Mouse (Mus musculus) heart, postnatal 36 days (tissue): ENCODE data around the gene Ndufs8. TPM values are rescaled to one million over a fixed set of nuclear protein-coding genes. Genes with fewer than 3 reads are reported as not detected.
"Not testable (repeated sequence)": the region's sequence is repeated elsewhere in the genome, so short reads cannot be mapped to it uniquely, and the experiment has no call there.

Experiments
- DNase-seq, 2 experiments: peaks; one replicate each; pipeline ENCODE4 v3.0.0; 2021 to 2022
- intact Hi-C: fragments of 180-260 bp; cut with DNase I; formaldehyde crosslinking; loops from one replicate; pipeline ENCODE4 v1.15.1; 2025
- total RNA-seq, 2 experiments: library from RNA; stranded (reverse); gene quantifications; 2 replicates each; pipeline ENCODE4 v1.2.3; 2021

Gene Ndufs8
- total RNA-seq: 100 to 1,000 TPM; 508 to 532 TPM

DNA sequence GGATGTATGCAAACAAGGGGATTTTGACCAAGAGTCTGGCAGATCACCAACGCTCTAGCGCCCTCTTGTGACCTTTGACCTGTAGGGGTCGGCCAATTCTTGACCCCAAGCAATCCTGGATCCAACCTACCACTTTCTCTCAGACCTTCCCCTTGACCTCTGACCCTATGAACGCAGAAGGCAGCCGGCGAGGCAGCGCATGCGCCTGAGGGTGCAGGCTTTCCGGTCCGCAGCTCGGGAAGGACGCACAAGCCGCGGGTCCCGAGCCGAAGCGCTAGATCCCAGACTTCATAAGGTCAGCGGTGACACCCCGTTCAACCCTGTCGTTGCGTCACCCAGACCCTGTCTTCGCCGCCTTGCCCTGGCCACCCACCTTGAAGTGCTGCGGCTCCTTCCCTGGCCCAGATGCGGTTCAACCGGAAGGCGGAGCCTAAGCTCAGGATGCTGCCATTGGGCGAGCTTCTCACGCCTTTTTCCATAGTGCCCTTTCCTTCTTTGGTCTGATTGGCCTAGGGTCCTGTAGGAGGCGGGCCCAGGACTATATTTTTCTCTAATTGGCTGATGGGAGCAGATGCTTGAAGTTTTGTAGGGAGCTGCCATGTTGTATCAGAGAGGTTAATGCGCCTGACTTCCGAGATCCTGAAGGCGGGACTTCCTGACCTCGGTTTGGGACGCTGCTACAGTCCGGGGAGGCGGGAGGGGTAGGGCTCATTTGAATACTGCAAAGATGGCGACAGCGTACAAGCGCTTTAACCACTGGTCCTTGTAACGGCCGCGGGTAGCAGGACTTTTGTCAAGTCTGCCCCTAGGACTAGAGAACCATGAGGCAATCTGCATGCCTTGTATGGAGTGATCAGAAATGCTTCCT lies at the start of gene Ndufs8:
Gene Ndufs8 (minus strand): TSS at position 438 of the 868 bp plus-strand sequence.
- intact Hi-C loops: loop anchor here (5.0 kb wide), 1 partner anchor 145 kb away; the partner anchor contains the start of gene Kmt5b
- DNase-seq: peak; percentile 87 to 94

DNA sequence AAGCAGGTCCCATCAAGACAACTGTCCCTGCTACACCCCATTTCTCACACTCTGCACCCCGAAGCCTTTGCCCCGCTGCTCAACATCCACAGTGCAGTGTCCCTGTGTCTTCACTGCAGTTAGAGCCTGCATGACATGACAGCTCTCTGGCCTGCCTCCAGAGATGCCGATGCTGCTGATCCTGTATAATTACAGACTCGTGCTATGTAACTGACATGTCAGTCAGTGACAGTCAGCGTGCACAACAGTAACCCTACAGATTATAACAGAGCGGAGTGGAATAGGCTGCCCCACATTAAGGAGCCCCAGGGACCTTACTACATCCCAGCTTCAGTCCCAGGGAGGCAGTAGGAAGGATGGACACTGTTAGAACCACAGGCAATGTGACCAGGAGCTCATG lies 49.2 kb upstream of the Ndufs8 start:
- DNase-seq, intact Hi-C loops: not testable (repeated sequence)

DNA sequence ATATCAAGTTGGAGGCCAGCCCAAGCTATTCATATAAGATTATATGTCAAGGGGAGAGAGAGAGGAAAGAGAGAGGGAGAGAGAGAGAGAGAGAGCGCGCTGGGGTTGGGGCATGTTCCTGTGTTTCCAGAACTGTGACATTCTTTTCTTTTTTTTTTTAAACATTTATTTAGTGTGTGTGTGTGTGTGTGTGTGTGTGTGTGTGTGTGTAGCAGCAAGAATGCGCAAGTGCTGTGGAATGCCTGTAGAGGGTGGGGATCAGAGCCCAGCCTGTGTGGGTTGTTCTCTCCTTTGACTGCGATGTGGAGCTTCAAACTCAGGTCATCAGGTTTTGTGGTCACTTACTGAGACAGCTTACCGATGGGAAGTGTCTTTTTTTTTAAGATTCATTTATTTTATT lies 47.6 kb upstream of the Ndufs8 start:
- DNase-seq: no peak
- intact Hi-C loops: no loop called here

DNA sequence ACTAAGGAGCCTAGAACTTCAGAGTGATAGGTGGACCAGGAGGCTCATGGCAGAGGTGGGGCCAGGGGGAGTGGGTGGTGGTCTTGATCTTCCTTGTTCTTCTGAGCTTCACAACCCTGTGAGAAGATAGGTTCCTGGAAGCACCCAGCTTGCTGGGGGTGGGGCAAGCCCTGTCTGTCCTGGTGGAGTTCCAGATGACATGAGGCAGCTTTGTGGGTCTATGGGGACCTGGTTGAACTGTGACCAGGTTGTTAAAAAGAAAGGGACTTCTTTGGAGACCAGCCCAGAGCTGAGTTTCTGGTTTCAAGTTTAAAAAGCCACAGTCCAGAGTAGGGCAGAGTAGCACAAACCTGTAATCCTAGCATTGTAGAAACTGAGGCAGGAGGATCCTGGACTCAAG lies 46.5 kb upstream of the Ndufs8 start:
- intact Hi-C loops: no loop called here
- DNase-seq: no peak

DNA sequence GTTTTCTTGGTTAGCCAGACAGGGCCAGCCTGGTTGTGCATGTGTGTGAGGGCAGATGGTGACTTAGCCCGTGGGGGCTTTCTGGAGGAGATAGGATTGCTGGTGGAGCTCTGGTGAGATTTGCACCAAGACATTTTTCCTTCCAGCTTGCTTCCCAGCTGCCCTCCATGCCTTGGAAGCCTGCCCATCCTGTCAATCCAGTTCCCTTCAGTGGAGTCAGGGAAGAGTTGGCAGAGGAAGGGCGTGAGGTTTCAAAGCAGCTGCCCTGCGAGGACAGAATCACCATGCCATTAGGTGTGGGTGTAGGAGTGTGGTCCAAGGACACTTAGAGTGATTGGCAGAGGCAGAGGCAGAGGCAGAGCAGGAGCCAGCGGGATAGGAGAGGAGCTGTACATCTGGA lies 45.9 kb upstream of the Ndufs8 start, which contains the start of gene Aldh3b3:
Gene Aldh3b3 (plus strand): TSS at position 176 of the 400 bp plus-strand sequence.
- DNase-seq: no peak
- intact Hi-C loops: no loop called here

DNA sequence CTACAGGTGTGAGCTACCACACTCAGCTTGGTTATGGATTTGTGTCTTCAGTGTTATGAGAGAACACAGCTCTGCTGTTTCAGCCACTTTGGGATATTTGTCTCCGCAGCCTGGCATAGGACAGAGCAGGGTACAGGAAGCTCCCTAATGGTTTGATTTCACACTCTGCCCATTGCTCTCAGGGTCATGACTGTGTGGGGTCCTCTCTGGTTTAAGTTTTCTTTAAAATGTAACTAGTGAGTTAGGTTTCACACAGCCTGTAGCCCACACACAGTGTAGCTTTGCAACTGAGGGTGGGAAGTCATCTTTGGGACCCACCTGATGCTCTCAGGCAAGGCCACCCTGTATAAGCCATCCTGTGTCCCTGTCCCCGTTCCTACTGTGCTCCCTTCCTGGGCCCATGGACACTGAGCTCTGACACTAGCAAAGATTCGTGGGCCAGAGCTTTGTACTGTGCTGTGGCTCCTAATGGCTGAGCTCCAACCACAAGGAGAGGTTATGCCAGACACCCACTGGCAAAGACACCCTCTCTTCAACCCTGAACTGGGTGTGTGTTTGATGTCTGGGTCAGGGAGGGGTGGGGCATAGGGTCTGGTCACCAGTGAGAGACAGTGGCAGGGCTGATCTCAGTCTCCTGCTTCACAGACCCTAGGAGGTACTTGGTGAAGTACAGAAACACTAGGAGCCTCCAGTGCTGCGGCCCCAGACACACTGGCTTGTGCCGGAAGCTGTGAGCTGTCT lies 44.9 kb upstream of the Ndufs8 start:
- DNase-seq, intact Hi-C loops: not testable (repeated sequence)

DNA sequence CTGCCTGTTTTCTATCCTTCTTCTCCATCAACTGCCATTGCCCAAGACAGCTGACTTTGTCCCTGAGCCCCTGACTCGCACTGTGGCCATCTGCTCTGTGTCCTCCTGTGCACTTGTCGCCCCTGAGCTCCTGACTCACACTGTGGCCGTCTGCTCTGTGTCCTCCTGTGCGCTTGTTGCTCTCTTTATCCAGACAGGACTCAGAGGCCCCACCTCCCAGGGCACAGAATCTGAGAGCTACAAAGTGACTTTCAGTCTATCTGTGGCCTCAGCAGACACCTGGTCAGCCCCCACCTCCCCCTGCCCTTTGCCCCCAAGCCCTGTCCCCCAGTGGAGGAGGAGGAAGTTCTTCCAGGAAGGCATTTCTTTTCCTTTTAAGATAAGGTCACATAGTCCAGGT lies 43.2 kb upstream of the Ndufs8 start:
- no peak for DNase-seq
- intact Hi-C loops: no loop called here

DNA sequence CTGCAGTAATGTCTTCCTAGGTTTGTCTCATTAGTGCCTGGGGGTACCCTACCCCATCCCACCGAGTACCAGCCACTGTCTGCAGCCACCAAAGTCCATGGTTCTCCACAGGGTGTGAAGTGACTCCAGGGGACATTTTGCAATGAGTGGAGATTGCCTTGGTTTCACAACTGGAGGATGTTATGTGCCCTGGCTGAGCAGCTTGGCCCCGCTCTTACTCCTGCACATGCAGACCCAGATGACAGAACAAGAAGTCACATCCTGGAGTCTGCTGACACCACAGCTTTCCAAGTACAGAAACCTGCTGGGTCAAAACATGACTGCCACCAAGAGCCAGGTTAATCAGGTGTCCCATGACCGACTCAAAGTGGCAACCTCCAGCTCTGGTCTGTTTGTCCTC lies 42.5 kb upstream of the Ndufs8 start:
- intact Hi-C loops: no loop called here
- DNase-seq: no peak

DNA sequence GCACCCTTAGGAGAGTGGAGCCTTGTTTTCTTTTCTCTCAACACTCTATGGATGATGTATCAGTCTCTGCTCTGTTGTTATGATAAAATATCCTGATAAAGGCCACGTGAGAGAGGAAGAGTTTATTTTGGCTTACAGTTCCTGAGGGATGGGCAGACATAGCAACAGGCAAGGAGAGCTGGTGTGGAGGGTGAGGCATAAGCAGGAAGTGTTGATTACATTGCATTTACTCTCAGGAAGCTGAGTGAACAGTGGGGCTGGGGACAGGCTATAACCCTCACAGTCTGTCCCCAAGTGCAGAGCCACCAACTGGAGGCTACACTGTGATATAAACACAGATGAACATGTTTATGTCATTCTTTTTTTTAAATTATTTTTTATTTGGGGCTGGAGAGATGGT lies 39.5 kb upstream of the Ndufs8 start:
- DNase-seq: no peak
- intact Hi-C loops: no loop called here

DNA sequence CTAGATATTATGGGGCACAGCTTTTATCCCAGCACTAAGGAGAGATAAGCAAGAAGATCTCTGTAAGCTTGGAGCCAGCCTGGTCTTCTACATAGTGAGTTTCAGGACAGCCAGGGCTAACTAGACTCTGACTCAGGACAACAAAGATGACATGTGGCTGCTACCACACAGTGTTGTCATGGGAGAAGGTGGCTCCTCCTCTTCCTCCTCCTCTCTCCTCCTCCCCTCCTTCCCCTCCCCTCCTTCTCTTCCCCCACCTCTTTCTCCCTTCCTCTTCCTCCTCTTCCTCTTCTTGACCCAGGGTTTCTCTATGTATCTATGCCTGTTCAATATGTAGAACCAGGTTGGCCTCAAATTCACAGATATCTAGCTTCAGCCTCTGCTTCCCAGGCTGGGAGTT lies 38.9 kb upstream of the Ndufs8 start:
- DNase-seq: no peak
- intact Hi-C loops: no loop called here

DNA sequence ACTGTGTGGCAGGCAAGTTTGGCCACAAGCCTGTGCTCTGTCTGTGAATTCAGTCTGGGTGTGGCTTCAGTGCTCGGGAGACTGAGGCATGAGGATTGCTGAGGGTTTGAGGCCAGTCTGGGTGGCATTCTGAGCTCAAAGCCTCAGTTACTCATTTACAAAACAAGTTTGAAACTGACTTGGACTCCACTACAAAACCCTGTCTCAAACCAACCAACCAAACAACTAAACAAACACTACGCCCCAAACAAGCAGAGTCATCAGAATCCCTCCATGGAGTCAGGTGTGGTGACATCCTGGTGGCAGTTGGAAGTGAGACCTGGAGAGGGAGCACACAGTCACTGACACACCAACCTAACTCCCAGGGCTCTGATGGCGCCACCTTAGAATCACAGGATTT lies 37.8 kb upstream of the Ndufs8 start:
- intact Hi-C loops: no loop called here

DNA sequence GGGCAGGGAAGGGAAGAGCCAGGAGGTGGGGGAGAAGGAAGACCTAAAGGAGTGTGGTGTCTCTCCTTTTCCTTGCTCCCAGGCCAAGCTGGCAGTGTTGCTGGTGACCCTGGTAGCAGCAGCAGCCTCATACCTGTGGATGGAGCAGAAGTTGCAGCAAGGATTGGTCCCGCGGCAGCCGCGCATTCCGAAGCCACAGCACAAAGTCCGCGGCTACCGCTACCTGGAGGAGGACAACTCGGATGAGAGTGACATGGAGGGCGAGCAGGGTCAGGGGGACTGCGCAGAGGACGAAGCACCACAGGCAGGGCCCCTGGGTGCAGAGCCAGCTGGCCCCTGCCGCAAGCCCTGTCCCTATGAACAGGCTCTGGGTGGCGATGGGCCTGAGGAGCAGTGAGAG lies 36.0 kb upstream of the Ndufs8 start:
- intact Hi-C loops: no loop called here
- DNase-seq: no peak

More for the DNA sequence above, 37.8 kb upstream of the Ndufs8 start:
- no peak for DNase-seq

DNA sequence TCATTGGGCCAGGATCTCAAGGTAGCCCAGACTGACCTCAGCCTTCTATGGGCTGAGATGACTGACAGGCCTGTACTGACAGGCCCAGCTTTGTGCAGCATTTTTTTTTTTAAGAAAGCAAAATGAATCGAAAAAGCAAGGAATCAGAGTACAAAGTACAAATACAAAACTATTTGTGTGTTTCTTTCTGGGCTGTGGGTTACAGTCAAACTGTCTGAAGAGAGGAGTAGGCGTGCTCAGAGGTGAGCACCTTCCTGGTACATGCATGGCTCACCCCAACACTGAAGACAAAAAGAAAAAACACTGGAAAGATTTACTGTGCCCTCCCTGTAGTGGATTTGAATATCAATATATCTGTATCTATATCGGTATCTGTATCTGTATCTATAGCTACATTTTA lies 35.2 kb upstream of the Ndufs8 start:
- DNase-seq: no peak
- intact Hi-C loops: no loop called here

DNA sequence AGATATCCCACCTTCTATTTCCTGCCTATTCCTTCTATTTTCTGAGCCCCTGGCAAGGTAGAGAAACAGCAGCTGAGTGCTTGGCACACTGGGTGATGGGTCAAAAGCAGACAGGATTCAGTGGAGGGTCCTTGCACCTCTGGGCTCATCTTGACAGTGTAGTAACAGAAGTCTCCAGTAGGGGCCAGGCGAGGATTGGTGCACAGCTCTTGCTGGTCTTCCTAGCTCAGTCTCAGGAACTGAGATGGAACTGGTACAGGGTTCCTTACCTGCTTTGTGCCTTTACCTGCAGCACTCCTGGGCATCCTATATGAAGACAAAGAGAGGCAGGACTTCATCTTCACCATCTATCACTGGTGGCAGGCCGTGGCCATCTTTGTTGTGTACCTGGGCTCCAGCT lies 34.1 kb upstream of the Ndufs8 start:
- DNase-seq: peak; percentile 73 to 74
- intact Hi-C loops: loop anchor here (1.0 kb wide), 2 partner anchors 34 to 69 kb away; no protein-coding TSS in a partner anchor

DNA sequence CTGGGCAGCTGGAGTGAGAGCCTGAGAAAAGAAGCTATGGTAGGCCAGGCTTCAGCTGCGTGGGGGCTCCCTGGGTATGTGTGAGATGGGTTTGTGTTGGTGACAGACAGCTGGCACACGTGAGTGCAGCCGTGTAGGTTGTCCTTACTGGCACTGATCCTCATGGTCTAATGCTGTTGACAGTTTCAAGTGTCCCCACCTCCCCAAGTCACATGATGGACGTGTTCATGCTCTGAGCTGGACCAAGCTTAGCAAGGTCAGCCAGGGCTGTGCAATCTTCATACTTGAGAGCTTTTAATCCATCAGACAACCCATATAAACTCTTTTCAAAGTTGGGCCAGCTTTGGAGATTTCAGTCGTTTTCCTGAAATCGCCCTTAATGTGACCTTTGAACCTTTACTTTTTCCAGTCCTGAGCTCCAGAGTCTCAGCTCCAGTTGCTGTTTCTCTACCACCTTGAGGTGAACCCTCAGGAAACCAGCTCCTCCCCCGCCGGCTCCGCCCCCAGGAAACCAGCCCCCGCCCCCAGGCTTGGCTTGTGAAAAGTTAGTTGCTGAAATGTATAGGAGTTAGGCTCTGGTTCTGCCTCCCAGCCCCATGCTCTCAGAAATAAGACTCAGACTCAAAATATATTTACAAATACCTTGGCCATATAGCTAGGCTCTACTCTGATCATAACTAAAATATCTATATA lies 33.4 kb upstream of the Ndufs8 start:
- intact Hi-C loops: loop anchor here (1.0 kb wide), 2 partner anchors 34 to 69 kb away; no protein-coding TSS in a partner anchor
- no peak for DNase-seq

DNA sequence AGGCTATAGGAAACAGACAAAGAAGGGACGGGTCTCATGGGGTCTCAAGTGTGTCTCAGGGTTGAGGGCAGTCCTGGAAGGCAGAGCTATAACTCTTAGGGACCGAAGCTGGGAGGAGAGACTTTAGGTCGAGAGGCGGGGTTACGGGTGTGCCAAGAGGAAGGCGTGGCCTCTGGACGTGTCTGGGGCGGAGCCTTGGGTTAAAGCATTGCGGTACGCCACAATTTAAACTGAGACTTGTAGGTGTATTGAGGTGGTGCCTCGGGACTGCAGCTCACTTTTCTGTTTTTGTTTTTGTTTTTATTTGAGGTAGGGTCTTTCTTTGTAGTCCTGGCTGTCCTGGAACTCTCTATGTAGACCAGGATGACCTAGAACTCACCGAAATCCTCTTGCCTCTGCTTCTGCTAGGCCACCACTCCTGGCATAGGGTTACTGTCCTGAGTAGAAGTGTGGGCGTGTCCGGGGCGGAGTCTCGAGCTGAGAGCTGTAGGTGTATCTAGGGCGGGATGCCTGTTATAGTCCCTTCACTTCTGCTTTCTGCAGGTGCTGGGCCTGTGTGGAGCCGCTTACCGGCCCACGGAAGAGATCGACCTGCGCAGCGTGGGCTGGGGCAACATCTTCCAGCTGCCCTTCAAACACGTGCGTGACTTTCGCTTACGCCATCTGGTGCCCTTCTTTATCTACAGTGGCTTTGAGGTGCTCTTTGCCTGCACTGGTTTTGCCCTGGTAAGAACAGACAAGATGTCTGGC lies 30.6 kb upstream of the Ndufs8 start:
- intact Hi-C loops: no loop called here
- DNase-seq: no peak

DNA sequence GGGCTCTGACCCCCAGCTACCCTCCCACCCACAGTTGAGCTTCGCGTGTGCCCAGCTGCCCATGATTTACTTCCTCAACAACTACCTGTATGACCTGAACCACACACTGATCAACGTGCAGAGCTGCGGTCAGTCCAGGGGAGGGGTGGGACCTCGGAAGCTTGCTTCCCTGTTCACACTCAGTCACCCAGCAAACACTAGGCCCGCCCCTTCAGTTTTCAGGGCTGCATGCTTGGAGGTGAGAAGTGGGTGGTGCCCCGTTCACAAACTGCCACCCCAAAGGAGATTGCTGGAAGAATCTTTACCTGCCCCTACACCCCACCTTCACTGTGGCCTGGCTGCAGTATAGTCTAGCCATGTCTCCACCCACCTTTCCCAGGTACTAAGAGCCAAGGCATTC lies 29.7 kb upstream of the Ndufs8 start:
- intact Hi-C loops: no loop called here
- no peak for DNase-seq

DNA sequence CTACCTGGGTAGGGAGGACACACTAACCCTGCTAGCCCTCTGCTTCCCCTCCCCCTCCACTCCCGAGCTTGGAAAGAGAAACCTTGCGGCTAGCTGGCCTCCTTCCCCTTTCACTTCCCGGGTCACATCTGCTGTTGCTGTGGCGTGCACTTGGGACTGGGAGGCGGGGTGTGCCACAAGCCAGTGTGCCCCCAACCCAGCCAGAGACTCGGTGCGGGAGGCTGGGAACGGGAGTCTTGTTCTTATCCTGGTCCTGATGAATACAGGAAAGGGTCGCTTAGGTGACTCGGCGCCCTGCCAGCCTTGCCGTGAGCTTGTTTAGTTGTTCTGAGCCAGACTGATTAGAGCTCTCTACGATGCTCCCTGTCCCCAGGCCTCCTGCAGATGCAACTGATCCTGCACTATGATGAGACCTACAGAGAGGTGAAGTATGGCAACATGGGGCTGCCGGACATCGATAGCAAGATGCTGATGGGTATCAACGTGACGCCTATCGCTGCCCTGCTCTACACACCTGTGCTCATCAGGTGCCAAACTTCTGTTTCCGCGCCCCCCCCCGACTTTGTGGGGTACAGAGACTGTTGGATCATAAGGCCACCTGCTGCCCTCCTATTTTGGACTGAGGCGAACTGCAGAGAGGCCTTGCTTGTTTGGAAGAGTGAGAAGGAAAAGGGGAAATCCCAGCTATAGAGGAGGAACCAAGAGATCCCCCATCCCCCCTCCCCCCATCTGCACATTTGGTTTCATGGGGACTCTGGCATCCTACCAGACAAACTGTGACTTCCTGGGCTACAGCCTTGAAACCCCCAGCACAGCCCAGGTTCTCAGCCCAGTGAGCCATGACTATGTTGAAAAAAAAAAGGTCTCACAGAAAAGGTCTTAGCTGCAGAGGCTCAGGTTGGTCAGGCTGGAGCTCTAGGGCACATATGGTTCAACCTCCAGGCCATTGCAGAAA lies 23.6 kb upstream of the Ndufs8 start:
- peak; percentile 71 to 75 for DNase-seq
- intact Hi-C loops: loop anchor here (2.0 kb wide), 1 partner anchor 29 kb away; the partner anchor contains the start of gene Tcirg1
